In the genomic region with DNA sequence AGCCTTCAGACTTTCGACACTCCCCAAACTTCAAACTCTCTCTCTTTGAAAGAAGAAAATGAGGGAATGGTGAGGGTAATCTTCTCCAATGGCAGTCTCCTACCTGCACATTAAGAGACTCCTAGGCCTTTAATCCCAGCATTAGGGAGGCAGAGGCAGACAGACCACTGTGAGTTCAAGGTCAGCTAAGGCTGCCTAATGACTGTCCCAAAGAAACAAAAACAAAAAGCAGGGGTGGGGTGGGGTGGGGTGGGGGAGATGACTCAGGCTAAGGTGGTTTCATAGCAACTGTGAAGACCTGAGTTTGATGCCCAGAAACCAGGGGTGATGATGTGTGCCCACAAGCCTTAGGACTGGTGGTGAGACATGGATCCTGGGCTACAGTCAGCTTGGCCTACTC, we compare ENCODE assay signal across 18 mouse cellular contexts. TPM values are rescaled to one million over a fixed set of nuclear protein-coding genes. Genes with fewer than 3 reads are reported as not detected.
DNase-seq lines count a peak whose midpoint lies in the region; ATAC-seq lines count a peak whose summit lies in the region.
"Had no signal": no experiment of that assay in that cellular context is flagged by ENCODE, and none has a peak within 500 bp of the region (broad histone marks: within the 10 kb centered on the region; RNA-seq: fewer than 3 reads in every experiment).

No protein-coding gene starts in this region.

- H3K9ac ChIP-seq in forebrain, embryonic 14.5 days (ENCODE audit: low read length): no peak overlapping the region
- H3K9ac ChIP-seq in neural tube, embryonic 13.5 days: no peak overlapping the region
- no peak overlapping the region for H3K9ac ChIP-seq in neural tube, embryonic 15.5 days (replicated peaks)
- H3K9ac ChIP-seq in midbrain, embryonic 13.5 days (replicated peaks): 0 out of 2 replicates have a peak overlapping the region, but pooled peaks have one; percentile 14
- H3K9ac ChIP-seq: heart, embryonic 15.5 days; limb, embryonic 15.5 days had no signal

- H3K27ac ChIP-seq in forebrain, embryonic 14.5 days (ENCODE audit: low read depth, low read length): peak overlapping the region; percentile 41; the same call in 1 of the 2 replicates
- no peak overlapping the region for H3K27ac ChIP-seq in forebrain, embryonic 10.5 days
- peak overlapping the region; percentile 28; the same call in 1 of the 2 replicates for H3K27ac ChIP-seq in neural tube, embryonic 13.5 days (replicated peaks)
- no peak overlapping the region for H3K27ac ChIP-seq in neural tube, embryonic 15.5 days (replicated peaks)
- peak overlapping the region; percentile 68 for H3K27ac ChIP-seq in midbrain, embryonic 13.5 days
- H3K27ac ChIP-seq: heart, embryonic 15.5 days; limb, embryonic 15.5 days; stomach, postnatal 0 days had no signal

- no peaks in the 10 kb centered on the region for H3K27me3 ChIP-seq in forebrain, embryonic 14.5 days (replicated peaks; ENCODE audit: control insufficient read depth, insufficient read depth, low read length)
- peaks cover 39% of the 10 kb centered on the region for H3K27me3 ChIP-seq in forebrain, embryonic 10.5 days (ENCODE audit: poor library complexity, severe bottlenecking)
- no peaks in the 10 kb centered on the region for H3K27me3 ChIP-seq in neural tube, embryonic 13.5 days
- H3K27me3 ChIP-seq in neural tube, embryonic 15.5 days (replicated peaks): no peaks in the 10 kb centered on the region
- no peaks in the 10 kb centered on the region for H3K27me3 ChIP-seq in midbrain, embryonic 13.5 days

- no peak for DNase-seq in forebrain, embryonic 14.5 days (ENCODE audit: low spot score)
- DNase-seq in forebrain, embryonic 10.5 days (ENCODE audit: extremely low spot score, low spot score): no peak
- DNase-seq in ovary, adult 18-20 months (ENCODE audit: low spot score): no peak
- DNase-seq in right cerebral cortex, postnatal 10 days (ENCODE audit: low spot score in 2 of 2): no peak
- DNase-seq: adrenal gland, postnatal 25 days; cerebellum, adult 8-10 months; heart, adult 11 months; kidney, adult 18-20 months; kidney, postnatal 25 days; lung, postnatal 10 days had no signal

- WGBS in forebrain, embryonic 14.5 days: 71% methylated on average over 1 of the region's 1 CpGs
- WGBS in forebrain, embryonic 10.5 days: 80% methylated on average over 1 of the region's 1 CpGs
- WGBS in neural tube, embryonic 13.5 days: 45% methylated on average over 1 of the region's 1 CpGs
- 50% methylated on average over 1 of the region's 1 CpGs for WGBS in neural tube, embryonic 15.5 days
- 57% methylated on average over 1 of the region's 1 CpGs for WGBS in midbrain, embryonic 13.5 days

- no peak overlapping the region for H3K4me2 ChIP-seq in forebrain, embryonic 14.5 days (ENCODE audit: low read length)
- H3K4me2 ChIP-seq in neural tube, embryonic 13.5 days: no peak overlapping the region
- no peak overlapping the region for H3K4me2 ChIP-seq in neural tube, embryonic 15.5 days
- no peak overlapping the region for H3K4me2 ChIP-seq in midbrain, embryonic 13.5 days (replicated peaks)
- H3K4me2 ChIP-seq: heart, embryonic 15.5 days; limb, embryonic 15.5 days had no signal

- peaks cover 11% of the 10 kb centered on the region for H3K4me1 ChIP-seq in forebrain, embryonic 14.5 days (ENCODE audit: control insufficient read depth, insufficient read depth, low read length)
- peaks cover 38% of the 10 kb centered on the region for H3K4me1 ChIP-seq in forebrain, embryonic 10.5 days
- peaks cover 22% of the 10 kb centered on the region for H3K4me1 ChIP-seq in neural tube, embryonic 13.5 days (replicated peaks)
- peaks cover 40% of the 10 kb centered on the region for H3K4me1 ChIP-seq in neural tube, embryonic 15.5 days
- H3K4me1 ChIP-seq in midbrain, embryonic 13.5 days (replicated peaks): peaks cover 44% of the 10 kb centered on the region

- H3K4me3 ChIP-seq in forebrain, embryonic 14.5 days (ENCODE audit: low read depth, low read length): no peak overlapping the region
- H3K4me3 ChIP-seq in forebrain, embryonic 10.5 days: no peak overlapping the region
- H3K4me3 ChIP-seq in neural tube, embryonic 13.5 days: no peak overlapping the region
- H3K4me3 ChIP-seq in neural tube, embryonic 15.5 days (replicated peaks): no peak overlapping the region
- no peak overlapping the region for H3K4me3 ChIP-seq in midbrain, embryonic 13.5 days (replicated peaks)
- H3K4me3 ChIP-seq: heart, embryonic 15.5 days; limb, embryonic 15.5 days; megakaryocyte, embryonic 14.5 days had no signal

- ATAC-seq in forebrain, embryonic 14.5 days: no peak
- no peak for ATAC-seq in neural tube, embryonic 13.5 days (ENCODE audit: low read depth)
- no peak for ATAC-seq in neural tube, embryonic 15.5 days (ENCODE audit: low FRiP score)
- ATAC-seq in midbrain, embryonic 13.5 days: no peak
- no peak for ATAC-seq in activated CD4-positive, CD25-positive, alpha-beta regulatory T cell, adult 4 months

- H3K36me3 ChIP-seq in forebrain, embryonic 14.5 days (ENCODE audit: control insufficient read depth, insufficient read depth, low read length): no peaks in the 10 kb centered on the region
- H3K36me3 ChIP-seq in forebrain, embryonic 10.5 days (replicated peaks): no peaks in the 10 kb centered on the region
- H3K36me3 ChIP-seq in neural tube, embryonic 13.5 days: no peaks in the 10 kb centered on the region
- H3K36me3 ChIP-seq in neural tube, embryonic 15.5 days: no peaks in the 10 kb centered on the region
- no peaks in the 10 kb centered on the region for H3K36me3 ChIP-seq in midbrain, embryonic 13.5 days
- H3K36me3 ChIP-seq: heart, embryonic 15.5 days; limb, embryonic 15.5 days had no signal

- no peaks in the 10 kb centered on the region for H3K9me3 ChIP-seq in forebrain, embryonic 14.5 days (replicated peaks; ENCODE audit: control insufficient read depth, low read length)
- H3K9me3 ChIP-seq in forebrain, embryonic 10.5 days: peaks cover 5% of the 10 kb centered on the region; the same call in 1 of the 2 replicates
- no peaks in the 10 kb centered on the region for H3K9me3 ChIP-seq in neural tube, embryonic 13.5 days
- no peaks in the 10 kb centered on the region for H3K9me3 ChIP-seq in neural tube, embryonic 15.5 days (replicated peaks)
- H3K9me3 ChIP-seq in midbrain, embryonic 13.5 days: no peaks in the 10 kb centered on the region
- H3K9me3 ChIP-seq: heart, embryonic 15.5 days; limb, embryonic 15.5 days had no signal

RNA-seq across cellular contexts. Expression of gene Stmn1, which starts 22.6 kb away (rescaled TPM):
- polyA plus RNA-seq in forebrain, embryonic 14.5 days (2014; fragmentation: Nextera tagmentation; extraction: Ambion mirVana): 7,624 and 8,172 TPM in 2 replicates
- 2,040 and 2,174 TPM in 2 replicates for polyA plus RNA-seq in forebrain, embryonic 10.5 days (2016; fragmentation: Nextera tagmentation; extraction: Ambion mirVana)
- 6,082 and 6,118 TPM in 2 replicates for polyA plus RNA-seq in neural tube, embryonic 13.5 days (2015; fragmentation: Nextera tagmentation; extraction: Ambion mirVana)
- 4,048 and 4,915 TPM in 2 replicates for polyA plus RNA-seq in neural tube, embryonic 15.5 days (2015; fragmentation: Nextera tagmentation; extraction: Ambion mirVana)
- 7,568 and 8,132 TPM in 2 replicates for polyA plus RNA-seq in midbrain, embryonic 13.5 days (2015; fragmentation: Nextera tagmentation; extraction: Ambion mirVana)
- 100 to 1,000 TPM; 262 to 341 TPM for polyA plus RNA-seq in activated CD4-positive, CD25-positive, alpha-beta regulatory T cell, adult 4 months (2017; shearing (Covaris generic))

RNA-seq across cellular contexts. Expression of gene Pafah2, which starts 49.4 kb away (rescaled TPM):
- 7.6 and 9.8 TPM in 2 replicates for polyA plus RNA-seq in forebrain, embryonic 14.5 days (2014; fragmentation: Nextera tagmentation; extraction: Ambion mirVana)
- 6.3 and 6.4 TPM in 2 replicates for polyA plus RNA-seq in forebrain, embryonic 10.5 days (2016; fragmentation: Nextera tagmentation; extraction: Ambion mirVana)
- 7.4 and 8.0 TPM in 2 replicates for polyA plus RNA-seq in neural tube, embryonic 13.5 days (2015; fragmentation: Nextera tagmentation; extraction: Ambion mirVana)
- polyA plus RNA-seq in neural tube, embryonic 15.5 days (2015; fragmentation: Nextera tagmentation; extraction: Ambion mirVana): 7.5 and 8.9 TPM in 2 replicates
- polyA plus RNA-seq in midbrain, embryonic 13.5 days (2015; fragmentation: Nextera tagmentation; extraction: Ambion mirVana): 6.4 and 6.6 TPM in 2 replicates
- under 1 TPM; 0.70 to 0.90 TPM for polyA plus RNA-seq in activated CD4-positive, CD25-positive, alpha-beta regulatory T cell, adult 4 months (2017; shearing (Covaris generic))

RNA-seq across cellular contexts. Expression of gene Paqr7, which starts 51.0 kb away (rescaled TPM):
- 4.3 and 6.0 TPM in 2 replicates for polyA plus RNA-seq in forebrain, embryonic 14.5 days (2014; fragmentation: Nextera tagmentation; extraction: Ambion mirVana)
- 2.7 and 3.1 TPM in 2 replicates for polyA plus RNA-seq in forebrain, embryonic 10.5 days (2016; fragmentation: Nextera tagmentation; extraction: Ambion mirVana)
- 19.5 and 23.3 TPM in 2 replicates for polyA plus RNA-seq in neural tube, embryonic 13.5 days (2015; fragmentation: Nextera tagmentation; extraction: Ambion mirVana)
- polyA plus RNA-seq in neural tube, embryonic 15.5 days (2015; fragmentation: Nextera tagmentation; extraction: Ambion mirVana): 30.5 and 35.2 TPM in 2 replicates
- polyA plus RNA-seq in midbrain, embryonic 13.5 days (2015; fragmentation: Nextera tagmentation; extraction: Ambion mirVana): 10.8 and 12.8 TPM in 2 replicates
- polyA plus RNA-seq in activated CD4-positive, CD25-positive, alpha-beta regulatory T cell, adult 4 months (2017; shearing (Covaris generic)): 10 to 100 TPM; 23.9 to 27.1 TPM

Comparison
In these comparisons a context has a peak if more than half of its experiments do, and no peak if none do; other contexts are left out.
1. H3K27ac ChIP-seq: peak in forebrain, embryonic 14.5 days (single experiment), neural tube, embryonic 13.5 days (single experiment) and midbrain, embryonic 13.5 days (single experiment); none in forebrain, embryonic 10.5 days (single experiment) and neural tube, embryonic 15.5 days (single experiment).